Mouse (Mus musculus) ES-E14 (cell line): Measurements from ENCODE around the gene Afmid. TPM values are rescaled to one million over a fixed set of nuclear protein-coding genes. Genes with fewer than 3 reads are reported as not detected.
A peak's percentile ranks its signal among the peaks of the same experiment; 100 is the strongest.

Source experiments
- DNase-seq: peaks from one replicate; pipeline ENCODE4 v3.0.0-alpha.2; 2013; ENCODE audit warnings: low read depth, low spot score
- H3K27ac ChIP-seq: 2 replicates; pipeline ENCODE4 v1.5.1; 2012; ENCODE audit warnings: low read depth, mild to moderate bottlenecking, low read length, moderate library complexity, mixed read lengths; ENCODE audit not compliant: poor library complexity, insufficient read depth, severe bottlenecking
- H3K36me3 ChIP-seq: 2 replicates; pipeline ENCODE4 v1.6.1; 2012; ENCODE audit warnings: mild to moderate bottlenecking, low read length, moderate library complexity, mixed read lengths; ENCODE audit not compliant: control insufficient read depth, poor library complexity, insufficient read depth, severe bottlenecking
- H3K4me1 ChIP-seq, 2 experiments: fragments of 150-350 bp in 1 of 2; sonication (generic) in 1 of 2; 2 replicates each; pipeline ENCODE4 v1.6.1; 2012; ENCODE audit warnings: low read length in 2 of 2, mild to moderate bottlenecking in 1 of 2, mixed read lengths in 1 of 2; ENCODE audit not compliant: control insufficient read depth in 2 of 2, insufficient read depth in 2 of 2, poor library complexity in 1 of 2
- H3K4me3 ChIP-seq, 2 experiments: fragments of 150-350 bp in 1 of 2; sonication (generic) in 1 of 2; 2 replicates each; pipeline ENCODE4 v1.5.1; 2012; ENCODE audit warnings: low read length in 2 of 2, low read depth in 1 of 2, mild to moderate bottlenecking in 1 of 2, mixed read lengths in 1 of 2; ENCODE audit not compliant: insufficient read depth in 1 of 2, poor library complexity in 1 of 2, severe bottlenecking in 1 of 2
- H3K9ac ChIP-seq: 2 replicates; pipeline ENCODE4 v1.6.1; 2012; ENCODE audit warnings: low read depth, mild to moderate bottlenecking, low read length, mixed read lengths; ENCODE audit not compliant: poor library complexity, insufficient read depth, severe bottlenecking
- H3K9me3 ChIP-seq: fragments of 150-350 bp; sonication (generic); 2 replicates; pipeline ENCODE4 v1.6.1; 2012; ENCODE audit warnings: low read depth, mild to moderate bottlenecking, low read length; ENCODE audit not compliant: control insufficient read depth, insufficient read depth
- CHD2 ChIP-seq: IDR thresholded peaks from 2 replicates; pipeline ENCODE4 v1.6.1; 2014; ENCODE audit warnings: mild to moderate bottlenecking, low read depth, low read length, inconsistent platforms
- HCFC1 ChIP-seq: IDR thresholded peaks from 2 replicates; pipeline ENCODE4 v1.6.1; 2012; ENCODE audit warnings: low read length, inconsistent platforms, borderline replicate concordance; ENCODE audit not compliant: insufficient read depth
- MAFK ChIP-seq: IDR thresholded peaks from 2 replicates; pipeline ENCODE4 v1.6.1; 2014; ENCODE audit warnings: mild to moderate bottlenecking, low read depth, low read length, inconsistent platforms; ENCODE audit not compliant: insufficient read depth
- ZC3H11A ChIP-seq: IDR thresholded peaks from 2 replicates; pipeline ENCODE4 v1.6.1; 2012; ENCODE audit warnings: low read depth, mild to moderate bottlenecking, inconsistent platforms, low read length, borderline replicate concordance
- ZNF384 ChIP-seq: IDR thresholded peaks from 2 replicates; pipeline ENCODE4 v1.6.1; 2012; ENCODE audit warnings: low read depth, low read length, inconsistent platforms
- in situ Hi-C, 2 experiments: fragments of 600-800 bp; cut with MboI; formaldehyde crosslinking; loops; one replicate each; pipeline ENCODE4 v1.15.1; 2025; ENCODE audit warnings: low sequenced_read_pairs in 2 of 2, inconsistent platforms in 1 of 2; ENCODE audit not compliant: unreplicated experiment in 2 of 2
- total RNA-seq: library from RNA; depleted of rRNA; stranded (reverse); fragments of 300-350 nt; gene quantifications from 2 replicates; pipeline ENCODE4 v1.2.3, GENCODE M21; 2012

The Afmid gene
- total RNA-seq, 1 experiment: 1.8 TPM

DNA sequence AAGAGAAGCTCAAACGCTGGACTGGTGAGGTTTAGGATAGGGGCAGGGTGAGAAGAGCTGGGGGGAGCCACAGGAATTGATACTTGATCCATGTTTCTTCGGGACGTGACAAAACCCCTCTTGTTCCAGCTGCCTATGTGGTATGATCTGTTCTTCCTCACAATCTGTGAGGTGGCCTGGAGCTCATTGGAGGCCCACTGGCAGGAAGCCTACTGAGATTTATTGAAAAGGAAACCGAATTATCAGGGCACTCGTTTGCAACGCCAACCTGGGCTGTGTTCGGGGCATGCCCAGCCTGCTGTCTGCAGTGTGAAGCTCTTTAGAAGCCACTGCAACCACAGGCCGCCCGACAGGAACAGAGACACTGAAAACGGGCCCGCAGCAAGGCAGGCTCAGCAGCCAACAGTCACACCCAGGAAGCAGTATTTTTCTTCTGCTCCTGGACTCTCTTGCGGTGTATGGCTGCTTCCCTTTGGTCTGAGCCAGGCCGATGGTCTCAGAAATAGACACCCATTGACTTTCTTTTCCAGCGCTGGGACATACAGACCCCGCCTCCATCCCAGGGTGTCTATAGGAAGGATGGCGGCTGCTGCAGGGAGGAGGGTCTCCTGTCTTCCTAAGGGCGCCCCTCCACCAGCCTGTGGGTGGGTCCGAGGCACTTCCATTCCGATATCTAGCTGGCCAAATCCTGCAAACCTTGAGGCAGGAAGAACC lies 22.7 kb downstream of the Afmid start:
- peak overlapping the region; percentile 58 for H3K27ac ChIP-seq
- H3K9me3 ChIP-seq: no peaks in the 10 kb centered on the region
- peak overlapping the region; percentile 73 for H3K9ac ChIP-seq
- peaks cover 0 to 12% of the 10 kb centered on the region in 2 experiments; a peak in 2 of 4 replicates for H3K4me1 ChIP-seq
- H3K36me3 ChIP-seq: peaks cover 13% of the 10 kb centered on the region
- DNase-seq: no peak
- H3K4me3 ChIP-seq: peak overlapping the region; percentile 73 to 99
- TF ChIP-seq ZNF384 (no peak), CHD2 (no peak), ZC3H11A (no peak), HCFC1 (no peak), MAFK (no peak)
- in situ Hi-C loops: no loop called here

DNA sequence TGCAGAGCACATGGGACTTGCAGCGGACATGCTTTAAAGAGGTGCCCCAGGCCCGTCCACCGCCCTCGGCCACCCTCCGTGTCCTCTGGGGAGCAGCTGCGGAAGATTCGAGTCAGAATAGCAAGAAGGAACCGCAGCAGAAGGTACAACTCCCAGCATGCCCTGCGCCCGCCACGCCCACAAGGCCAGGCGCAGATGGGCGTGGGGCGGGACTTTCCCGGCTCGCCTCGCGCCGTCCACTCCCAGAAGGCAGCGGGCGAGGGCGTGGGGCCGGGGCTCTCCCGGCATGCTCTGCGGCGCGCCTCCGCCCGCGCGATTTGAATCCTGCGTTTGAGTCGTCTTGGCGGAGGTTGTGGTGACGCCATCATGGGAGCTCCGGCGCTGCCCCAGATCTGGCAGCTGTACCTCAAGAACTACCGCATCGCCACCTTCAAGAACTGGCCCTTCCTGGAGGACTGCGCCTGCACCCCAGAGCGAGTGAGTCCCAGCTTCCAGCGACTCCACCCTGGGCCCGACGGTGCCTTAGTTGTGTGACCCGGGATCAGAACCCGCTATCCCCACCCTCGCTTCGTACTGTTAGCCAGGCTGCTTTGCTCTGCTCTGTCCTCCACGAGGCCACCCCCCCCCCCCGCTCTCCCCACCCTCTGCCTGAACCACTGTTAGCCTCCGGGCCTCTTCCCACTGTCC lies 23.4 kb downstream of the Afmid start, which contains the start of gene Birc5:
Gene Birc5, plus strand, starts transcription at position 267 of the 687 bp plus-strand sequence.
- H3K9me3 ChIP-seq: no peaks in the 10 kb centered on the region
- in situ Hi-C loops: no loop called here
- H3K27ac ChIP-seq: peak within 1 kb of the TSS; percentile 94
- peak within 1 kb of the TSS; percentile 98 for H3K9ac ChIP-seq
- H3K36me3 ChIP-seq: peaks cover 17% of the 10 kb centered on the region
- peak within 1 kb of the TSS; percentile 96 to 99 for H3K4me3 ChIP-seq
- TF ChIP-seq MAFK: no peak
- TF ChIP-seq HCFC1: 0 out of 2 replicates have a peak, but pooled peaks have one; percentile 44
- no peak for TF ChIP-seq ZC3H11A
- peaks cover 0 to 12% of the 10 kb centered on the region in 2 experiments; a peak in 2 of 4 replicates for H3K4me1 ChIP-seq
- DNase-seq: peak; percentile 90

DNA sequence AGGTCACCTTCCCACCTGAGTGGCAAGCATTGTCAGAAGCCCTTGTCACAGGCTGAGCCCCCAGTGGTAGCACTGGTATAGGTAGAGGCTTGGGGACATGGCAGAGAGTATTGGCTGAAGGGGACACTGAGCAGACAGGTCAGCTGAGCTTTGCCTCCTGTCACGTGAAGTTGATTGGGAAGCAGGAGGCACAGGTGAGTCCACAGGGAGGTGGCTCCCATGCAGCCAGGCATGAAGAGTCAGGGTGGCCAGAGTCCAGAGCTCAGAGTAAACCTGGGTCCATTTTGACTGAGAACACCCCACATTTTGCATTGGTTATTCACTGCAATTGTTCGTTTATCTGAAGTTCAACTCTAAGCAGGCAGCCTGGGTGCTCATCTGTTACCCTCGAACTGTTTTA lies 27.2 kb downstream of the Afmid start:
- no peak overlapping the region for H3K9ac ChIP-seq
- in situ Hi-C loops: loop anchor here in 1 of 2 experiments (25.0 kb wide), 1 partner anchor 384 kb away; the partner anchor contains the start of gene Cyth1
- H3K27ac ChIP-seq: no peak overlapping the region
- H3K36me3 ChIP-seq: peaks cover 44% of the 10 kb centered on the region
- peaks cover 0 to 4% of the 10 kb centered on the region in 2 experiments; a peak in 1 of 4 replicates for H3K4me1 ChIP-seq
- H3K9me3 ChIP-seq: no peaks in the 10 kb centered on the region
- DNase-seq: no peak
- no peak overlapping the region for H3K4me3 ChIP-seq
- no peak for TF ChIP-seq ZNF384
- no peak for TF ChIP-seq HCFC1
- no peak for TF ChIP-seq ZC3H11A
- TF ChIP-seq CHD2: no peak
- no peak for TF ChIP-seq MAFK

DNA sequence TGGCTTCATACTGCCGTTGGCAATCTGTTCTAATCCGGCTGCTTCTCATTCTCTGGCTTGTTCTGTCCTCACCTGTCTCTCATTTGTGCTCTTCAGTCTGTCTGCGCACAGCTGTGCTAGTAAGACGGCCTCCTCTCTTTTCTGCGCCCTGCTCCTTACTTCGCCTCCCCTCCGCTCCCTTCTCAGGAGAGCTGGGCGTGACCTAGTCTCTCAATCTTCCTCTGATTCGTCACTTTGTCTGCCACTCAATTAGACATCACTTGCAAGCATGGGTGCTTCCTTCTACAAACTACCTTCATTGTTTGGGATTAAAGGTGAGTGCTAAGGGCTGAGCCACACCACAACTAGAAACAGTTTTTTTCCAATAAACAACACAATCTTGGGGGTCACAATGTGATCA lies 28.5 kb downstream of the Afmid start:
- Histone ChIP-seq H3K9me3 (no peaks in the 10 kb centered on the region), H3K4me3 (no peak overlapping the region), H3K27ac (no peak overlapping the region), H3K4me1 (peaks cover 0 to 14% of the 10 kb centered on the region in 2 experiments; a peak in 1 of 4 replicates), H3K9ac (no peak overlapping the region; the same call in 1 of the 2 replicates), H3K36me3 (peaks cover 51% of the 10 kb centered on the region)
- no peak for TF ChIP-seq MAFK
- TF ChIP-seq ZNF384: no peak
- peak; percentile 25; the same call in 1 of the 2 replicates for TF ChIP-seq CHD2
- TF ChIP-seq HCFC1: no peak
- no peak for TF ChIP-seq ZC3H11A
- in situ Hi-C loops: loop anchor here in 1 of 2 experiments (25.0 kb wide), 1 partner anchor 383 kb away; the partner anchor contains the start of gene Cyth1
- no peak for DNase-seq
